Mouse (Mus musculus): ENCODE results near the gene Med8.
A peak's percentile ranks its signal among the peaks of the same experiment; 100 is the strongest.

The Med8 gene

GRCm38 (mm10) chr4:118416329-118416728 is 7.2 kb downstream of the Med8 start:
- DNase-seq = no peak

GRCm38 (mm10) chr4:118417112-118417797 is 8.1 kb downstream of the Med8 start:
- DNase-seq = no peak

GRCm38 (mm10) chr4:118421384-118421783 is 12.2 kb downstream of the Med8 start:
- peak in 1 of 2 experiments; percentile 55 for DNase-seq

GRCm38 (mm10) chr4:118424541-118425160 is 15.5 kb downstream of the Med8 start:
- DNase-seq = no peak

GRCm38 (mm10) chr4:118425374-118425773 is 16.2 kb downstream of the Med8 start:
- DNase-seq = no peak

- DNase-seq = no peak
Measured at GRCm38 (mm10) chr4:118427415-118427767, 18.3 kb downstream of the Med8 start.

- DNase-seq = peak; percentile 93 to 98
Measured at GRCm38 (mm10) chr4:118427768-118428451, 18.8 kb downstream of the Med8 start, which contains the start of gene Elovl1. Elovl1 (plus strand) TSS chr4:118428093.

GRCm38 (mm10) chr4:118428531-118429214 is 19.5 kb downstream of the Med8 start:
- peak; percentile 27 to 59 for DNase-seq

- peak; percentile 65 to 85 for DNase-seq
Measured at GRCm38 (mm10) chr4:118429215-118429895, 20.2 kb downstream of the Med8 start.

- DNase-seq = peak; percentile 78 to 91
Measured at GRCm38 (mm10) chr4:118432332-118432731, 23.2 kb downstream of the Med8 start.

GRCm38 (mm10) chr4:118436820-118437603 is 27.9 kb downstream of the Med8 start, which contains the start of gene Cdc20:
Cdc20 (minus strand) TSS chr4:118437352.
- DNase-seq = peak; percentile 91 to 96

- DNase-seq = peak in 1 of 2 experiments; percentile 8
Measured at GRCm38 (mm10) chr4:118437829-118438253, 28.7 kb downstream of the Med8 start.

- DNase-seq = no peak
Measured at GRCm38 (mm10) chr4:118445088-118445487, 36.0 kb downstream of the Med8 start.

GRCm38 (mm10) chr4:118445781-118446414 is 36.8 kb downstream of the Med8 start:
- DNase-seq = peak; percentile 71 to 82

- DNase-seq = no peak
Measured at GRCm38 (mm10) chr4:118446415-118447153, 37.4 kb downstream of the Med8 start.

- no peak for DNase-seq
Measured at GRCm38 (mm10) chr4:118457345-118457975, 48.3 kb downstream of the Med8 start, which contains the start of gene Mpl. Mpl (minus strand) TSS chr4:118457513.

GRCm38 (mm10) chr4:118464956-118465355 is 55.8 kb downstream of the Med8 start:
- no peak for DNase-seq

All from kidney, postnatal 25 days (tissue).